Mouse (Mus musculus) thymus, postnatal 10 days (tissue): ENCODE measurements around the gene Cnmd.

Source experiments
- DNase-seq, 2 experiments: peaks; one replicate each; pipeline ENCODE4 v3.0.0; 2021; ENCODE audit warnings: low spot score in 2 of 2

The Cnmd gene

DNA sequence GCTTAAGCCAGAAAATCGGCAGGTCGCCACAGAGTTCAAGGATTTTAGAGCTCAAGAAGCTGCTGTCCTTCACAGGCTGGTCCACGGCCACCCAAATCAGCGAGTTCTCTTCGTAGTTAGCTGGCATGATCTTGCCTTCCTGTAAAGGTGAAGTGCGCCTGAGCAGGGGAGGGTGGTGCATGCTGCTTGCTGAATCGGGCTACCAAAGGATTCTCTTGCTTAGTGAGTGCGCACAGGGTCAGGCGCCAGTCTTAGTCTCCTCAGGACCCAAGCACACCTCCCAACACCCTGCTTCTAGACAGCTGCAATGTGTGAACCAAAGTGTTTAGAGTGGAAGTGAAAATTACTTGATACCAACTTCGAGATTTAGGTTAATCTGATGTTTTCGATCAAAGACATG is 16.6 kb downstream of the Cnmd start:
- no peak for DNase-seq

DNA sequence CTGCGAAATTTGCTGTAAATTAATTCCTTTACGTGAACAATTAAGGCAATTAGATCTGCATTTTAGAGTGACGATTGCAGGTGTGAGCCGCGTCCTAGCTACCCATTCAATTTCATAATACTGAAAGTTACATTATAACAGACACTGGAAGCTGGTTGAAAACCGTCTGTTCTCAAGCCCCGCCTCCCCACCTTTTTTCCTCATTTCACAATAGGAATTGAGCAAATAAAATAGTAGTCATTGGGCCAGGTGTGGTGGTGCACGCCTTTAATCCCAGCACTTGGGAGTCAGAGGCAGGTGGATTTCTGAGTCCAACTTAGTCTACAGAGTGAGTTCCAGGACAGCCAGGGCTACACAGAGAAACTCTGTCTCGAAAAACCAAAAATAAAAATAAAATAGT is 19.9 kb downstream of the Cnmd start:
- DNase-seq = no peak

DNA sequence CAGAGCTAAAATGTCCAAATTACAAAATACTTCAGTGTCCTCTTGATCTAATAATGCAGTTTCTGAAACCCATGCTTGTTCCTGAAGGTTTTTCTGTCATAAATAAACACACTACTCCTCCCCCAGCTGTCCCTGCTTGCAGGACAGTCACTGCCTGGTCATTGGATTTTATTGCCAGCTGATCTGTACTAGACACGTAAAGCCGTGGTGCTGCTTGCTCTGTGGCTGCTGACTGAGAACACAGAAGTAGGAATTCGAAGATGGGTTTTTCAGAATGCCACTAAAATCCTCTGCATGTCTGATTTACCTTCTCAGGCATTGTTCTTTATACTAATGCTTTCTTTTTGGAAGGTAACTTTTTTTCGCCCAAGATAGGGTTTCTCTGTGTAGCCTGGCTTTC is 25.2 kb downstream of the Cnmd start:
- no peak for DNase-seq

DNA sequence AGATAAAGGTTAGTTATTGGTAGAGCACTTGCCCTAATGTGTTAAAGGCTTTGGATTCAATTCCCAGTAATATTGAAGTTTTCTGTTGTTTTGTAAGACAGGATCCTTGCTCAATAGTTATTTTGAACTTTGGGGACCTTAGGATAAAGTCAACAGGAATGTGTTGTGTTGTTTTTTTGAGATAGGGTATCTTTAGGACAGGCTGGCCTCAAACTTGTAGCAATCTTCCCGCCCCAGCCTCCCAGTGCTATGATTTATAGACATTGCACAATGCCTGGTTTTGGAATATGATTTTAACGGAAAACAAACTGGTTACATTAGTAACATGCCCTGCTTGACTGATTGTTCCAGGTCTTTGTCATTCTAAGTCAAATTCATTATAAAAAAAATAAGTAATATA is 28.8 kb downstream of the Cnmd start:
- DNase-seq = no peak

DNA sequence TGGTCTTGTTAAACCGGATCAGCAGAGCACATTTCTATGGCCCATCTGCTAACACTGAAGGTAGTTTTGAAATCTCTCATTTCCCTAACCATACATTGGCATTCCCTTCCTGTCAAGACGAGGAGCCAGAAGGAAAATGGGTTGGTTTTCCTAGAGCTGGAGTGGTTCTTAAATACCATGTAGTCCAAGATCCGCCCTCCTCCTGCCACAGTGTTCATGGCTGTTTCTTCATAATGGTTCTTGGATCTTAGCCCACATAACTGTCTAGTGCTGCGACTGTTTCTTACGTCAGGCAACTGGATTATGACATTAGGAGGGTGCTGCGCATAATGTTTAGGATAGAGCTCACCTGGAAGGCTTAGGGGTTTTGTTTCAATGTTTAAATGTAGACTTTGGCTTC is 29.6 kb downstream of the Cnmd start:
- DNase-seq = no peak

DNA sequence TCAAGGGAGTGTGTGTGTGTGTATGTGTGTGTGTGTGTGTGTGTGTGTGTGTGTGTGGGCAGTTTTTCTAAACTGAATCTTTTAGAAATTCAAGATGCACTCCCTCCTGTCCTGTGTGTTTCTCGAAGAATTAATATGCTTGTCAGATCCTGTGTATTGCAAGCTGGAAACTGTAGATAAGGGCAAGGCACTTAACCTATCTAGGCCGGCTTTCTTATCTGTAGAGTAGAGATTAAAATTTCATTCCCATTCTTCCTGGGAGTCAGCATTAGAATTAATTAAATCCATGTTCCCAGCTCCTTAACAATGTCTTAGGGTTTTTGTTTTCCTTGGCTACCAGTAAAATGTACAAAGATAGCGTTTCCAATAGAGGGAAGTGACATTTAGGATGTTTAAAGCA is 40.8 kb downstream of the Cnmd start:
- no peak for DNase-seq

DNA sequence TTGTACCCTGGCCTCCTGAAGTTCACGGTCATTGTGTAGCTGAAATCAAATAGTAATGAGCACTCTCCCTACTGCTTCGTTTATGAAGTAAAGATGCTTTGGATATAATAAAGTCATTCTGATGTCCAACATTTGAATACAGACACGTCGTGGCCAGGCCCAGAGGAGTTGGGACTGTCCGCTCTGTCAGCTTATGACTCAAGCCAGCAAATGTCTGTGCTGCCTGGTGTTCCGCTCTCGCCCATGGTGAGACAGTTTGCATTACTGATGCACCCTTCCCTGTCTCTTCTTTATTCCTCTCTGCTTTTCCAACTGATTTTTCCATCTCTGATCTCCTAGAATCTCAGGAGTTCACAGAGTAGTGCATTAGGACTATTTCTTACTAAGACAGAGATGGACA is 42.2 kb downstream of the Cnmd start:
- no peak for DNase-seq

DNA sequence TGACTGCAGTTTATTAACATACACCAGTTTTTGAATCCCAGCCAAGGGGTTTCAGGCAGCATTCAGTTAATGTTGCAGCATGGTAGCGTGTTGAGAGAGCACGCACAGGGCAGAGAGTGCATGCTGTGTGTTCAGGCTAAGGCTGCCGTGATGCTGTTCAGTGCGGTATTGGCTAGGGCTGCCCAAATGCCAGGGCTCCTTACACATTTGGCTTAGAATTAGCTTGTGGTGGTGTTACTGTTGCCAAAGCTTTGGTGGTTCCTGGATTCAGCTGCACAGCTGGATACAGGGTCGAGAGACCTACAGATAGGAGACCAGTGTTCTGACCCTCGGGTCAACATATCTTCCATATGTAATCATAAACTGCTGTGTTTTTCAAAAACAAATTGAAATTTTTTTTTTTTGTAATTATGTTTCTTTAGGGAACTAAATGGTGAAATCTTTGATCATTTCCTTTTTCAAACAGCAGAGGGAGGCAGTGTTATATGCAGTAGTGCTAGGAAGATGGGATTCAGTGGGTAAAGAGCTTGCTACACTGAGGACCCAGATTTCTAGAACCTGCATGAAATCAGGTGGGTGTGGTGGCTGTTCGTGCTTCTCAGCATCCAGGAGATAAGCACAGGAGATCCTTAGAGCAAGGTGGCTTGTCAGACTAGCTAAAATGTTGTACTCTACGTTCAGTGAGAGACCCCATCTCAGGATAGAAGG is 44.7 kb downstream of the Cnmd start:
- DNase-seq = no peak

DNA sequence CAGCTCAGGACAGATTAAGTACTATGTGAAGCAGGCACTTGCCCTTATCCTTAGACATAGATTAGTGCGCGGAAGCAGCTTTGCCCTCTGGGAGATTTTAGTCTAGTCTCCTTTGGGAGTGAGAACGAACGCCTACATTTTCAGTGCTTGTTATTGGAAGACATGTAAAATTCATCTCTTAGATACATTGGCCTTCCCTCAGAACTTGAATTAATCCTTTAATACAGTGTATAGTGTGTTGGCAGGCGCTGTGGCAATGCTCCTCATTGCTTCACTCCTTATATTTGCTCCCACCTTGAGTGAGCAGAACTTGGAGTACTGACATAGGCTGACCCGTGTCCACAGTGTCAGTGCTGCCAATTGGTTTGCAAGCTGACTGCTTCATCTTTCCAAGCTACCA is 53.7 kb downstream of the Cnmd start:
- no peak for DNase-seq

DNA sequence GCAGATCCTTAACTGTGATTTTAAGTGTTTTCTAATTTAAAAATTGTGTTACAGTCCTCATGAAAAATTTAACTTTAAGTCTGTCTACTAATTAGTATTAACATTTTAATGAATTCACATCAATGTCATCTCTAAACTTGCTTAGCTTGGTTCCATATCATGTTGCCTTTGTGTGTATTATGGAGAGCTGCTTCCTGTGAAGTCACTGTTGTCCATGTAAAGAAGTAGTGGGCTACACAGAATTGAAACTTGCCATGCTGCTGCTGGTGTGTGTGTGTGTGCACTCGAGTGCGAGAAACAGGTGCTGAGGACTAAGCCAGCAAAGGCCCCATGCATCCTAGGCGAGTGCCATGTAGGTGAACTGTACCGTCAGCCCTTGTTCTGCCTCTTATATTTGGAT is 54.6 kb downstream of the Cnmd start:
- DNase-seq = no peak

DNA sequence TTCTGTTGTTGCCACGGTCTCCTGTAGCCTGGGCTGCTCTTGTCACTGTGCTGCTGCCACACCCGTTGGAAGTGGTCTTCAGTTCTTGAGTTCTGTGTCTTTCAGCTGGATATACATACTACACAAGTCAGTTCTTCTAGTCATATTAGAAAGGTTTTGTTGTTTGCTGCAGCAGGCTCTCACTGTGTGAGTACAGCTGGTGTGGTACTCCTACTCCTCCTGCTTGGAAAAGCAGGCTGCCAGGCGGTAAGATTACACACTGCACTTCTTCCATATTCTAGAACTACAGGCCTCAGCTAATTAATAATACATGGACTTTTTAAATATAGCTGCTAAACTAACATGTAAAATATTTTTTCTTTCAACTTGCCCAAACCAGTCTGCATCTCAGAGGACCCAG is 55.1 kb downstream of the Cnmd start:
- no peak for DNase-seq

DNA sequence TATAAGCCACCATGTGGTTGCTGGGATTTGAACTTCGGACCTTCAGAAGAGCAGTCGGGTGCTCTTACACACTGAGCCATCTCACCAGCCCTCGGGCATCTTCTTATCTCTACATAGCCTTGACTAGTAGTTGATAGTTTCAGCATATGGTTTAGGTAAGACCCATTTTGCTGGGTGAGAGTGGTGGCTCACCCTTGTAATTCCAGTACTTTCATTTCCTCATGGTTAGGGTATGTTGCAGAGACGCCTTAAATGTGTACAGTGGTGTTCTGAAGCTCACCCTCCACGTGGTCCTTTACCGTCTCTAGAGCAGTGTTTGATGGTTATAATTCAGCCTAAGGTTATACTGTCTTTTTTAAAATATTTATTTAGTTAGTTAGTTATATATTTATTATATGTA is 55.6 kb downstream of the Cnmd start:
- no peak for DNase-seq

DNA sequence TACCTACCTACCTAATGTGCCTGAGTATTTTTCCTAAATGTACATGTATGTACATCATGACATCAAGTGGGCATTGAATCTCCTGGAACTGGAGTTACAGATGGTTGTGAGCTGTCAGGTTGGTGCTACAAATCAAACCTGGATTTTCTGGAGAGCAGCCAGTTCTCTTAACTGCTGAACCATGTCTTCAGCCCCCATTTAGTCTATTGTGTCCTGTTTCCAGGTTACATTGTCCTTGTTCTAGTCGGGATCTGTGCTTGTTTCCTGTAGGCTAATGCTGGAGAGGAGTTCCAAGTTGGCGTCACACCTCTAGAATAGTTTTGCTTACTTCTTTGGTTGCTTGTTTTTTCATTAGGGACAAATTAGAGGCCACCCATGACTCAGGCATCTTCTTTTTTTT is 56.1 kb downstream of the Cnmd start:
- no peak for DNase-seq

DNA sequence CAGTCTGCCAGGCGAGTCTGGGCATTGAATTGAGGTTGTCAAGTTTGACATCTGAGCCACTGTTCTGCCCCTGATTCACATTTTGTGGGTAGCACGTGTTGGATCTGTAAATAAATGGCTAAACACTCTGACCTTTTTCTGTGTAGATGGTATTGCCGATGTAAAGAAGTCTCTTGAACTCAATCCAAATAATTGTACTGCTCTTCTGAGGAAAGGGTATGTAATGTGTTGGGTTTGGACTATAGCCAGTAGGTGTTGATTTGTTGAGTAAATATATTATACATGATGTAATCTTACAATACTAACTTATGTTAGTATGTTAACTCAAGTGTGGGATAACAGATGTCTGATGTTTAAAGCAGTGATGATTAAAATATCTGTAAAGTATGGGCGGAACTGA is 65.4 kb downstream of the Cnmd start:
- no peak for DNase-seq

DNA sequence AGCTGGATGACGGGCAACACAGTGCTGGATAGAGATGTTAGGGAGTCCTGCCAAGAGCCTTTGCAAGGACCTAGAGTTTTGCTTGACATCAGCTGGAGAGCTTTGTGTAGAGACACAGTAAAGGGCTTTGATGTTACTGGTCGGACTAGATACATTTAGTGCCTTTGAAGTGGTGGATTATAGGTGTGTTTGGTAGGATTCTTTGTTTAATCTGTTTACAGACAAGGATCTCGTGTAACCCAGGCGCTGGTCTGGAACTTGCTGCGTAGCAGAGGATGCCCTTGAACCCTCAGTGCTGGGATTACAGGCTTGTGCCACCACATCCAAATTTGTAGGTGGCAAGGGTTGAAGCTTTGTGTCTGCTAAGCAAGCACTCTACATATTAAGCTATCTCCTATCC is 67.9 kb downstream of the Cnmd start:
- DNase-seq = no peak

DNA sequence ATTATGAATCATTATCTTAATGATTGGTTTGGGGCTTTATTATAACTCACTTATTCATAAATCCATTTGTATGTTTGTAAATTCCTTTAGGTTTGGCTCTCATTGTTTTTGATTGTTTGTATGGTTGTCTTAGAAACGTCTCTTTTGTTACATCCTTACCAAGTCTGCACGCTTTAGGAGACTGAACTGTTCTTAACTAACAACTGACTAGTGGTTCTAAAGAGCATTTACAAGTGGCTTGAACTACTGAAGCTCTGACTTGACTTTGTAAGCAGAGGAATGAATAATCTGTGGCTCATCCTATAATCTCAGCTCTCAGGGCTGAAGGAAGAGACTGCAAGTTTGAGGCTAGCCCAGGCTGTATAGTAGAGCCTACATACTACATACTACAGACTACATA is 70.4 kb downstream of the Cnmd start:
- DNase-seq = no peak

DNA sequence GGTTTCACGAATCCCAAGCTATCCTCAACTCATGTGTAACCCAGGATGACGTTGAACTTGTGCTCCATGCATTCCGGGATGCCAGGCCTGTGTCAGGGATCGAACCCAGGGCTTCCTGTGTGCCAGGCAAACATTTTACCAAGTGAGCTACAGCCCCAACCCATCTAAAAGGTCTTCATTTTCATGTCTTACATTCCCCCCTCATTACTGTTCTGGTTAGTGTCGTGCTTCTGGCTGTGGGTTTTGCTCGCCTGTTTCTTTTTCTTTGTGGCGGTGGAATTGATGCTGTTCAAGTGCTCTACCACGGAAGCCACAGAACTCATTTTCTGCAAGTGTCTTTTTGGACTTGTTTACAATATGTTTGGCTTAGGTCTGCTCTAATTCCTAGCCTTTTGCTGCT is 71.1 kb downstream of the Cnmd start:
- DNase-seq = no peak

DNA sequence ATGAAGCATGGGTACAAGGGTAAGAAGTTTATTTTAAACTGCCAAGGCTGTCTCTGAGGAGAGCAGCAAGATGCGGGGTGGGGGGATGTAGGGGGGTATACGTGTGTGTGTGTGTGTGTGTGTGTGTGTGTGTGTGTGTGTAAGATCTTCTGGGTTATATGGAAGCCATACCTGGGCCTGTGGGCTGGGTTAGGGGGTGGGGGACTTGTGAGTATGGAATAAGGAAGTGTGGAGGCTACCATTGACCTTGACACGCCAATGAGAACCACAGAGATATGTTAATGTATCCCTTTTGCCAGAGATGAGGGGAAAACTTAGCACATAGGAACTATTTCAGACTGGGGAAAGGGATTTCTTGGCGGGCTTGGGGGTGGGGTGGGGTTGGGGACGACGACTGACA is 72.6 kb downstream of the Cnmd start:
- no peak for DNase-seq

DNA sequence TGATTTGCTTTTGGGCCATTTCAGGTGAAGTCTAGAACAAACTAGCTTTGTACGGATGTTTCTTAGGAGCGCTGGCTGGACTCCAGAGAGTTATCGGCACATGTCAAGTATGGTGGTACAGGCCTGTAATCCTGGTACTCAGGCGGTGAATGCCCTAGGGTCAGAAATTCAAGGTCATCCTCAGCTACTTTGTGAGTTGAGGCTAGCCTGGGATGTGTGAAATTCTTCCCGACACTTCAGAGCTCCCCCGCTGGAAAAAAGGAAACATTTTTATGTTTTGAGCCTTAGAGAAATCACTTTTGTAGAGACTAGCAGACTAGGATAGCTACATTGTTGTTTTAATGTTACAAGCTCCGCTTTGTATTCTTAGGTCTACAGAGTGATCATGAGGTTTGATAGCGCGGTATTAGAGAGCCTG is 73.4 kb downstream of the Cnmd start:
- no peak for DNase-seq

DNA sequence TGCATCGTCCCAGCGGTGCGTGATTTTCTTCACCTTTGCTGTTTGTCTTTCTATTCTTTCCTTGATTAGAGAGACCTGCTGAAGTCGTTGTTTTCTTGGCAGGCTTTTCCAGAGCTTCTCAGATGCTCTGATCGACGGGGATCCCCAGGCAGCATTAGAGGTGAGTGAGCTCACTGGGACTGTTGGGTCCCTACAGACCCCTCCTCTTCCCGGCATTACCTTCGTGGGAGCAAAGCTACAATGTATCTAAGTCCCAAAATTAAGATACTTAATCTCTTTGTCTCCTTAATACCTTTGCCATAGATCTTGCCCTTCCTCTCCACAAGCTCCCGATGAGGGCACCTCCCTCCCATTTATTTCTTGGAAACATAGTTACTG is 74.1 kb downstream of the Cnmd start:
- DNase-seq = no peak
